Comparison of ENCODE assay signal across 14 mouse cellular contexts in genomic region chr11:76467073-76467472, GRCm38 (mm10).
DNase-seq lines count a peak whose midpoint lies in the region; ATAC-seq and TF ChIP-seq lines count a peak whose summit lies in the region.
"Had no signal": no experiment of that assay in that cellular context is flagged by ENCODE, and none has a peak within 500 bp of the region (broad histone marks: within the 10 kb centered on the region; RNA-seq: fewer than 3 reads in every experiment).

No protein-coding gene starts in this region.

- intact Hi-C loops in gastrocnemius, adult 2 months (cut with DNase I), result no loop called here

- H3K27me3 ChIP-seq in embryonic facial prominence, embryonic 11.5 days (ENCODE audit: control insufficient read depth, insufficient read depth, low read length), result no peaks in the 10 kb centered on the region
- H3K27me3 ChIP-seq in hindbrain, embryonic 12.5 days, result no peaks in the 10 kb centered on the region
- no peaks in the 10 kb centered on the region for H3K27me3 ChIP-seq in midbrain, embryonic 14.5 days (ENCODE audit: control insufficient read depth, insufficient read depth, low read length)

- H3K9me3 ChIP-seq in embryonic facial prominence, embryonic 11.5 days (replicated peaks; ENCODE audit: control insufficient read depth, low read length), result no peaks in the 10 kb centered on the region
- no peaks in the 10 kb centered on the region for H3K9me3 ChIP-seq in hindbrain, embryonic 12.5 days (replicated peaks)
- H3K9me3 ChIP-seq in midbrain, embryonic 14.5 days (ENCODE audit: control insufficient read depth, low read length), result no peaks in the 10 kb centered on the region

- DNase-seq in gastrocnemius, adult 2 months, result peak; percentile 11
- DNase-seq in gastrocnemius, postnatal 25 days, result no peak
- peak; percentile 52 for DNase-seq in embryonic facial prominence, embryonic 11.5 days (ENCODE audit: low spot score)
- peak; percentile 57 for DNase-seq in midbrain, embryonic 14.5 days
- no peak for DNase-seq in MN1 (ENCODE audit: low spot score)
- DNase-seq in layer of hippocampus, adult 9-11 months, result no peak
- DNase-seq in lung, postnatal 25 days (ENCODE audit: low spot score), result no peak
- DNase-seq: cerebellum, adult 8-10 months; layer of hippocampus, postnatal 36 days; lung, postnatal 36 days; thymus, adult 2 months had no signal

- H3K4me3 ChIP-seq in gastrocnemius, adult 2 months, result no peak overlapping the region
- no peak overlapping the region for H3K4me3 ChIP-seq in embryonic facial prominence, embryonic 11.5 days (ENCODE audit: low read depth, low read length)
- H3K4me3 ChIP-seq in hindbrain, embryonic 12.5 days, result peak overlapping the region; percentile 34
- peak overlapping the region; percentile 49 for H3K4me3 ChIP-seq in midbrain, embryonic 14.5 days (replicated peaks; ENCODE audit: low read depth, low read length)
- H3K4me3 ChIP-seq: erythroblast, embryonic 14.5 days had no signal

- no peak for ATAC-seq in embryonic facial prominence, embryonic 11.5 days (replicated peaks; ENCODE audit: insufficient number of reproducible peaks, low FRiP score, low TSS enrichment, low read depth)
- ATAC-seq in hindbrain, embryonic 12.5 days (ENCODE audit: low FRiP score), result peak; percentile 6; the same call in 1 of the 2 replicates
- no peak for ATAC-seq in midbrain, embryonic 14.5 days (ENCODE audit: low FRiP score, low TSS enrichment)
- ATAC-seq: inflammation-experienced regulatory T-cells, adult 6 months had no signal

- H3K4me1 ChIP-seq in embryonic facial prominence, embryonic 11.5 days (ENCODE audit: control insufficient read depth, insufficient read depth, low read length), result peaks cover 16% of the 10 kb centered on the region
- peaks cover 73% of the 10 kb centered on the region for H3K4me1 ChIP-seq in hindbrain, embryonic 12.5 days
- peaks cover 62% of the 10 kb centered on the region for H3K4me1 ChIP-seq in midbrain, embryonic 14.5 days (ENCODE audit: control insufficient read depth, insufficient read depth, low read length)

- H3K36me3 ChIP-seq in embryonic facial prominence, embryonic 11.5 days (replicated peaks; ENCODE audit: control insufficient read depth, insufficient read depth, low read depth, low read length), result no peaks in the 10 kb centered on the region; the same call in 1 of the 2 replicates
- H3K36me3 ChIP-seq in hindbrain, embryonic 12.5 days, result peaks cover 17% of the 10 kb centered on the region
- peaks cover 25% of the 10 kb centered on the region for H3K36me3 ChIP-seq in midbrain, embryonic 14.5 days (ENCODE audit: control insufficient read depth, insufficient read depth, low read length)

- peak overlapping the region; percentile 2; the same call in 1 of the 2 replicates for H3K4me2 ChIP-seq in embryonic facial prominence, embryonic 11.5 days (ENCODE audit: low read depth, low read length)
- peak overlapping the region; percentile 55 for H3K4me2 ChIP-seq in hindbrain, embryonic 12.5 days (replicated peaks)
- H3K4me2 ChIP-seq in midbrain, embryonic 14.5 days (ENCODE audit: low read length), result peak overlapping the region; percentile 88

- no peak for TF ChIP-seq CTCF in gastrocnemius, adult 2 months (IDR thresholded peaks at IDR 0.05)

- WGBS in embryonic facial prominence, embryonic 11.5 days, result 18% methylated on average over 10 of the region's 10 CpGs
- WGBS in hindbrain, embryonic 12.5 days, result 12% methylated on average over 10 of the region's 10 CpGs
- WGBS in midbrain, embryonic 14.5 days, result 12% methylated on average over 10 of the region's 10 CpGs

- no peak overlapping the region for H3K27ac ChIP-seq in gastrocnemius, adult 2 months
- peak overlapping the region; percentile 52 for H3K27ac ChIP-seq in embryonic facial prominence, embryonic 11.5 days (replicated peaks; ENCODE audit: low read depth, low read length)
- H3K27ac ChIP-seq in hindbrain, embryonic 12.5 days, result peak overlapping the region; percentile 92
- H3K27ac ChIP-seq in midbrain, embryonic 14.5 days (replicated peaks; ENCODE audit: low read depth, low read length), result peak overlapping the region; percentile 93

- H3K9ac ChIP-seq in embryonic facial prominence, embryonic 11.5 days (replicated peaks; ENCODE audit: low read length), result peak overlapping the region; percentile 47; the same call in 1 of the 2 replicates
- peak overlapping the region; percentile 62 for H3K9ac ChIP-seq in hindbrain, embryonic 12.5 days
- peak overlapping the region; percentile 61 for H3K9ac ChIP-seq in midbrain, embryonic 14.5 days (replicated peaks; ENCODE audit: low read length)

Comparison
In these comparisons a context has a peak if more than half of its experiments do, and no peak if none do; other contexts are left out.
1. DNase-seq: peak in gastrocnemius, adult 2 months (single experiment), embryonic facial prominence, embryonic 11.5 days (single experiment) and midbrain, embryonic 14.5 days (single experiment); none in gastrocnemius, postnatal 25 days (single experiment), MN1 (single experiment), layer of hippocampus, adult 9-11 months (single experiment) and lung, postnatal 25 days (single experiment).
2. H3K4me3 ChIP-seq: peak in hindbrain, embryonic 12.5 days (single experiment) and midbrain, embryonic 14.5 days (single experiment); none in gastrocnemius, adult 2 months (single experiment) and embryonic facial prominence, embryonic 11.5 days (single experiment).
3. H3K4me2 ChIP-seq: peak in every context shown above with its lines; median percentile 88 in midbrain, embryonic 14.5 days; 55 in hindbrain, embryonic 12.5 days; 2 in embryonic facial prominence, embryonic 11.5 days.
4. Peak in every context shown above with its lines, with median percentiles within 50 percentile points of each other: H3K9ac ChIP-seq.